Mouse (Mus musculus) heart, postnatal 0 days (tissue): ENCODE data around the gene Hyal3.

Experiments used
- CTCF ChIP-seq: IDR thresholded peaks from 2 replicates; pipeline ENCODE4 v1.5.1; 2016; ENCODE audit warnings: antibody characterized with exemption, control low read depth, low read depth
- EP300 ChIP-seq: IDR thresholded peaks from 2 replicates; pipeline ENCODE4 v1.6.1; 2016; ENCODE audit warnings: antibody characterized with exemption, low read depth

DNA sequence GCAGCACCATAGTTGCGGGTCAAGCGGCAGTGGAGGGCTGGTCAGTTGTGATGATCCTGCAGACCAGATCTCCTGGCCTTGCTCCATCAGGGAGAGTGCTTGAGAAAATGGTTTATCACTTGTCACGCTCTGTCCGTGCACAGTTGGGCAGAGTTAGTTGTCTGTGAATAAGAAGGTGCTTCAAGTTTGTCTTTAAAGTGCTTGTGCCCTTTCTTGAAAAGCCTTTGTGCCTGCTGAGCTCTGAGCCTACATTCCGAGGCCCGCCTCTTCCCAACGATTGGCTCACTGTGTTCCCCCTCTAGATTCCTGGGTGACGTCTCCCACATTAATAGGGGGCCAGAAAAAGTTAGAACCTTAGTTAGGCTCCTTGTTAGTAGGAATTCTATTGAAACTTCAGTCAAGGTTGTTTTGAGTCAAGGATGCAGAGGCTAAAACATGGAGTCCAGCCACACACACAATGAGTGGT, 28.7 kb upstream of the Hyal3 start:
- TF ChIP-seq EP300 (no peak), CTCF (no peak)
